Mouse (Mus musculus): Measurements from ENCODE around the gene Midn.

Midn gene

DNA sequence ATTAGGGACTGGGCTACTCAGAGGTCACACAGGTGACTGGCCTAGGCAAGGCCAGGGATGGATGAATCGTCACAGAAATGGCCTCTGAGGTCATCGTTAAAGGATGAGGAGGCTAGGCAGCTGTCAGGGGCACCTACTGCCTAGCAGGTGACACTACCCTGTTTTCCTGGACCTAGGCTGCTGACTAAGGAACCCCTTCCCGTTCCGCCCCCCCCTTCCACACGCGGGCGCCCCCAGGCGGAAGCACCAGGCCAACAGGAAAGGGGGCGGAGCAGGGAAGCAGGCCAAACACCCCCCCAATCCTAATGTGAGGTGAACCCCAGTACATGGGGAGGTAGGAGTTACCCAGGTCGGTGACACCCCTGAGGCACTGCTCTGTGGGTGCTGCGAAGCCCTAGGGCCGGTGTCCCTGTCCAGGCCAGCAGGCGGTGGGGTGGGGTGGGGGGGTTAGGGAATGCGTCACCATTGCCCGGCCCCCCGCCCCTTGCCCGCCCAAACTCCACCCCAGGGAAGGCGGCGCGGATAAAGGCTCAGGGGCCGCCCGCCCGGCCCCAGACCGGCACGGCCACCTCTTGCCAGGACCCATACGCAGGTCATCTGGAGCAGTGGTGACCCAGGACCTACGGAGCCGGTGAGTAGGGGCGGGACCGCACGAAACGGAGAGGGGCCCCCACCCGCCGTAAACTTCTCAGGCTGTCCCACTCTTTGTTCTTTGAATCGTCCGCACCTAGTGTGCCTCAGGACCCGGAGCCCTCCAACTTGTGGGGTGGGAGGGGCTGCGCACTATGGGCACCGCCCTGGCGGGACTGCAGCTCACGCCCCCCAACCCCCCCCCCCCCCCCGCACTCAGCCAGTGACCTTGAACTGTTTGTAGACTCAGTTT, at the start of gene Midn:
Midn (plus strand) TSS at position 554 of the 883 bp plus-strand sequence.
- no peak for DNase-seq (ENCODE audit: low spot score)

DNA sequence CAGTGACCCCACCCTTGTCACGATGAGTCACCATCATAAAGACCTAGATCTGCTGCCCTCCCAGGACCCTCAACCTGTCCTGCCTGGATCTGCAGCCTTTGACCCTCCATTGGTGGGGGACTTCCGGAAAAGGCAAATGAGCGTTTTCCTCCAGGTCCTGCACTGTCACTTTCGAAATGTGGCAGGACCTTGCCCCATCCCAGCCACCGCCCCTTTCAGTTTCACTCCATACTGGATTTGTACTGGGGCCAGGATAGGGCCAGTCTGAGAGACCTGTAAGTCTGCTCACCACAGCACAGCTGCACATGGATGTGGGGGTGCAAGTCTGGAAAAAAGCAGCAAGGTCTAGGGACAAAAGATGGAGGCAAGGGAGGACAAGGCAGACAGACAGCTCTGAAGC, 49.4 kb upstream of the Midn start:
- DNase-seq (ENCODE audit: low spot score), result no peak

DNA sequence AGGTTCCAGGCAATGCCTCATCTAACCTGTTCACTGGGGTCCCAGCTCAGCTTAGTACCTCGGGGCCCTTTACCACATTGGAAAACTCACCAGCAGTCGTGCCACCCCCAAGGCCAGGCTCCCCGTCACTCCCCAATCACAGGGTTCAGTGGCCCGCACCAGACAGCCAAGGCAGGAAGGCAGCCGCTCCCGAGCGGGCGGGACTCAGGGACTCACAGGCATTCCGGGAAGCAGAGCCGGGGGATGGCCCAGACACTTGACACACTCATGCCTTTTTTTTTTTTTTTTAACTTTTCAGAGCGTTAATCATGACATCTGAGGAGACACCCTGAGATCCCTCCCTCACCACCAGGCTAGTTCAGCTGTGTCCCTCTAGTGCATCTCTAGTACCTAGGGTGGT, 47.1 kb upstream of the Midn start:
- no peak for DNase-seq (ENCODE audit: low spot score)

DNA sequence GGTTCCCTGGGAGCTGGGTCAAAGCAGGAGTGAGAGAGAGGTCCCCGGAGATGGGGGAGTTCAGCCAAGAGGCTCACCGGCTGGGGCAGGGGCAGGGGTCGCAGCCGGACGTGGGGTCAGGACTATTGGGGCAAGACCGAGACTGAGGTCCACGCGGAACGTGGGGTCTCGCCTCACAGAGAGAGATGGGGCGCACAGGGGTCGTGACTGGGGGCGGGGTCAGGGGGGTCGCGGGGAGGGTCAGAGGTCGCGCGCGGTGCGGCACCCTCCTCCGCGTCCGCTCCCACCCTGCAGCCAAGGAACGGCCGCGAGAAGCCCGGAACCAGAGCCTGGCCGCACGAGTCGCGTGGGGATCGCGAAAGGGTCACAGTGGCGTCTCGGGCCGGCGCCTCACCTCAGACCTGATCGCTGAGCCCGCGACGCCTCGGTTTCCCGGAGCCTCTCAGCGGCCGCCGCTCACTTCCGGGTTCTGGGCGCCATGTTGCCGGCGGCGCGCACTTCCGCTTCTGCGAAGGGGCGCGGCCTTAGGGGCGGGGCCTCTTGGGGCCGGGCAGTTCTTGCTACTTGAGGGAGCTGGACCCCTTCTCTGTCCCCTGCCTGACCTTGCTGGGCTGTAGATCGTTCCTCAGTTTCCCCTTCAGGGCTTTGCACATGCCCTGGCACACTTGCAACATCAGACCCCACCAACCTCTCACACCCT, 45.7 kb upstream of the Midn start:
- peak; percentile 78 for DNase-seq (ENCODE audit: low spot score)

DNA sequence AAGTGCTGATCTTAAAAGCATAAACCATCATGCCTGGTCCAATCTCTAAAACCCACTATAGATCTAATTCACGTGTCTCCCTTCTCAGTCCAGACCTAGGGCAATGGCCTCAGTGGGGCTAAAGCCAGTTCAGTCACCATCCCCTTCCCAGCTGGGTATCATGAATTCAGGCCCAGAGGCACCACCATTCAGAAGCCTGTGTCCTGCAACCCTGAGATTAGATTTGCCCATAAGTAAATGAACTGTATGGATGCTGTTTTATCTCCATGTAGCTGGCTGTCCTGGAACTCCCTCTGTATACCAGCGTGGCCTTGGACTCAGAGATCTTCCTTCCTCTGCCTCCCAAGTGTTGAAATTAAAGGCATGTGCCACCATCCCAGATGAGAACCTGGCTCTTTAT, 45.0 kb upstream of the Midn start:
- no peak for DNase-seq (ENCODE audit: low spot score)

DNA sequence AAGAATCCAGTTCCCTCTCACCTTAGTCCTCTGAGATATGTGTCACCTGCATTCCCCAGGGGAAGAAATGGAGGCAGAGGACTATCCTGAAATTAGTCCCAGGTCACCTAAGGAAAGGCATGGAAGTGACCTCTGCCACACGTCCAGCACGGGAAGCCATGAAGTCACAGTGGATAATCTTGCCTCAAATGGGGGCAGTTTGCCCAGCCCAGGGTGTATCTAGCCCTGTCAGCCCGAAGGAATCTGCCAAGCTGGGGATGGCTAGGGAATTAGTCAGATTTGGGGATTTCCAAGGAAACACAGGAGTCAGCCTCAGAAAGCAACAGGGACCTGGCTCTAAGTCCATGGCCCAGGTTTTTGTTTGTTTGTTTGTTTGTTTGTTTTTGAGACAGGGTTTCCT, 43.9 kb upstream of the Midn start:
- no peak for DNase-seq (ENCODE audit: low spot score)

DNA sequence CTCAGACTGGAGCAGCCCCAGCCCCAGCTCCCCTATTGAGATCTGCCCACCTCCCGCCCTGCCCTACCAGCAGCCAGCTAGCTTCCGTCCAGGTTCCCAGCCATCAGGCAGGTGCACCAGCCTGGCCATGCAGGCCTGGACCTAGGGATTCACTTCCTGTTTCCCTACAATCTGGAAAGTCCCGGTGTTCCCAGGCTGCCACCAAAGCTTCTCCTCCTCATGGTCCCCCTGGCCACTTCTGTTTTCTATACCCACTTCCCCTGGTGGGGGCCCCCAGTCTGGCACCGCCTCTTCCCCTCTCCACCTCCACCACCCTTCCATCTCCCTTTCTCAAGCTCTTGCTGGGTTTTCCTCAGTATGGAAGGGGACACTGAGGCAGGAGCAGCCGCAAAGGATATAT, 42.6 kb upstream of the Midn start, which contains the start of gene Sbno2:
Sbno2 (minus strand) TSS at position 112 of the 400 bp plus-strand sequence.
- DNase-seq (ENCODE audit: low spot score), result no peak

DNA sequence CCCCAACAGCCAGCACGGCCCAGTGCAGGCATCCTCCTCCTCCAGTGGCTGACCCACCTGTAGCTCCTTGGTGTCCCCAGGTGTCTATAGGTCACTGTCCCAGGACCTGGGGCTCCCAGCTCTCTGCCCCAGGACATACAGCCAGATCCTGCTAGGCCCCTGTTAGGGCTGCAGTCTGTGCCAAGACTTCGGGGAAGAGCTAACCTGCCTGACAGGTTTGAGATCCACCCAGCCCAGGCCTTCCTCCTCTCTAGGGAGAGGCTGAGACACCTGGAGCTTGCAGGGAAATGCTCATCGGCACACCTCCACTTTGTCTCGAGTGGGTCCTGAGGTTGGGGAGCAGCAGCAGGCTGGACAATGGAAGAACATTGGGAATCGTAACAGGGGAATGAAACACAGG, 42.1 kb upstream of the Midn start:
- no peak for DNase-seq (ENCODE audit: low spot score)

DNA sequence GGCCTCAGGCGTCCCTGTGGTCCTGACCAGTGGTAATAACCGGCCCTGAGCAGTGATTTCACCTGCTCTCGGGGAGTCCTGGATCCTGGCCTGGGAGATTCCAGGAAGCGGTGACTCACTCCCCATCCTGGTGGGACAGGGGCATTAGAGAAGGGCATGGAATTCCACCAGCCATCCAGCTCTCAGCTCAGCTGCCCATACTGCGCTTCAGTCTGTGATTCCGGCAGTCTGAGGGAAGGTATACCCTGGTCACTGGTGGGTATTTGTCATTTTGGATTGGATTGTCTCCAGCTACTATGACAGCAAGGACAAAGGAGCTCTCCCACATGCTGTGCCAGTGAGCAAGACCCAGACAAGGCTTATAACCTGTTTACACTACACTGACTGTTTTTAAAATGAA, 40.4 kb upstream of the Midn start:
- no peak for DNase-seq (ENCODE audit: low spot score)

DNA sequence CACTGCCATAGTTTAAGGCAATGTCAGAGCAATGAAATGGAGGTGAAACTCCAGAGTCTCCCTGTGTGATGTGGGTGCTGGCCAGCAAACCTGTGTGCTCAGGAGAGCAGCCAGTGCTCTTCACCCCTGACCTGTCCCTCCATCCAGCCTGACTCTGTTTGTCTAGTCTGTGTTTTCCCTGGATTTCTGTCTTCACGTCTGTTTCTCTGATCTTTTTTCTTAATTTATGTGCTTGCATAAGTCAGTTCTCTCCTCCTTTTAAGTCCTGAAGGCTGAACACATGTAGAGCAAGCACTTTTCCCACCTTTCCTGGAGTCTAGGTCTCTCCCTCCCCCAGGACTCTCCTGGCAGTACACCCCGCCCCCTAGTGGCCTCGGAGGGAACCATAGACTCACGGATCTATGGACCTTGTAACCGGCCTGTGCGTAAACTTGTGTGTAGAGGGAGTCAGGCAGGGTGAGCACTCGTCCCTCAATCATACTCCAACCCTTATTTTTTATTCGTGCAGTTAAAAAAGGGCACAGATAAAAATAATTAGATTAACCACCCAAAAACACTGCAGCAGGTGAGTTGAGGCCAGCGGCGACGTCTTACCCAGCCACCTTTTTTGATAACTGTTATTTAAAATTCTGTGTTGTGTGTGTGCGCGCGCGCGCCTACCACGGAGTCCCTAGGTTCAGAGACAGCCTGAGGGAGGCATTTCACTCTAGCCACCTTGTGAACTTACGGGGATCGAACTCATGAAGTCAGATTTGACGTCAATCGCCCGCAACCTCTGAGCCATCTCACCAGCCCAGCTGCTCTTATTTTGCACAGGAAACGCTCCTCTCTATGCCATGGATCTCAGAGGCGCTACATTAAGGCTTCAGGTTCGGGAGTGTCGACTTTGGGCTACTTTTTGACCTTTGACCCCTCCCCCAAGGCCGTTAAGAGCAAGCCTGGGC, 33.5 kb upstream of the Midn start:
- DNase-seq (ENCODE audit: low spot score), result peak; percentile 90

DNA sequence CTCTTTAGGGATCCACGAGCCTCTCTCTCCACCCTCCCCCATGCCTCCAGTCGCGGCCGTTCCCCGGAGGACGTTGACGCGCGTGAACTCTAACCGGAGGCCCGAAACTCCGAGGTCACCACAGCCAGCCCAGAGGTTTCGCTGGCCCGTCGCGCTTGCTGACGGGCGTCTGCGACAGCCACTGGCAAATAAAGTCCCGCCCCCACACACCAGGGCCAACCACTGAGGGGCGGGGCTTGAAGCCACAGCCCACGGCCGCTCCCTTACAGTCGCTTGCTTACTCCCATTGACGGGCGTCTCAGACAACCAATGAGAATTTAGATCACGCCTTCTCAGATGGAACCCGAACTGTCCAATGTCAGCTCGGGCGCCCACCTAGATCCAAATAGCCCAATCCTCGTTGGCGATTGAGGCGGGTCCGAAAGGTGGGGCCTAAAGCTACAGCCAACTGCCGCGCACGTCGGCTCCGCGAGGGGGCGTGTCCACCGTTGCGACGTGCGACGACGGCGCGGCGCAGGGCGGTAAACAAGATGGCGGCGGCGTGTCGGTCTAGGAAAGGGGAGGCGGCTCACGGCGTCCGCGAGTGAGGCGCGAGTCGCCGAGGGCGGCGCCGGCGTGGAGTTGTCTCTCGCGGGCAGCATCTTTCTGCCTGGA, 32.7 kb upstream of the Midn start, which contains the start of gene Stk11:
Stk11 (plus strand) TSS at position 514 of the 654 bp plus-strand sequence.
- peak; percentile 97 for DNase-seq (ENCODE audit: low spot score)

DNA sequence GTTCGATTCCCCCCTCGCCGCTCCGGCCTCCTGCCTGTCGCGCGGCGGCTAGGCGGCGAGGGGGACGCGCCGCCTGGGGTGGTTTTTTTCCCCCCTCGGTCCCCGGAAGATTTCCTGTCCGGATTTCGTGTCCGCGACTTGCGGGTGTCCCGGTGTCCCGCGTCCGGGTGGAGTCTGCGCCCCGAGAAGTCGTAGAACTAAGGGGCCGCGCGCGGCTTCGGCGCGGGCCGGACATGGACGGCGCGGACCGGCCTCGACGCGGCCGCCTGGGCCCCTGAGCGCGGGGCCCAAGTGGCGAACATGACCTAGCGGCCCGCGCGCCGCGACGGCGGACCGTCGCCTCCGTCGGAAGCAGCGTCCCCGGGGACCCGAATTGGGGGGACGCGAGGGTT, 32.1 kb upstream of the Midn start:
- no peak for DNase-seq (ENCODE audit: low spot score)

DNA sequence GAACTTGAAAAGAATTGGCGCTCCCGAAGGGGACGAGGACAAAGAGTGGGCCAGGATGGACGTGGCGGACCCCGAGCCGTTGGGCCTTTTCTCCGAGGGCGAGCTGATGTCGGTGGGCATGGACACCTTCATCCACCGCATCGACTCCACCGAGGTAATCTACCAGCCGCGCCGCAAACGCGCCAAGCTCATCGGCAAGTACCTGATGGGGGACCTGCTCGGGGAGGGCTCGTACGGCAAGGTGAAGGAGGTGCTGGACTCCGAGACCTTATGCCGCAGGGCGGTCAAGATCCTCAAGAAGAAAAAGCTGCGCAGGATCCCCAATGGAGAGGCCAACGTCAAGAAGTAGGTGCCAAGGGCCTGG, 31.5 kb upstream of the Midn start:
- DNase-seq (ENCODE audit: low spot score), result no peak

DNA sequence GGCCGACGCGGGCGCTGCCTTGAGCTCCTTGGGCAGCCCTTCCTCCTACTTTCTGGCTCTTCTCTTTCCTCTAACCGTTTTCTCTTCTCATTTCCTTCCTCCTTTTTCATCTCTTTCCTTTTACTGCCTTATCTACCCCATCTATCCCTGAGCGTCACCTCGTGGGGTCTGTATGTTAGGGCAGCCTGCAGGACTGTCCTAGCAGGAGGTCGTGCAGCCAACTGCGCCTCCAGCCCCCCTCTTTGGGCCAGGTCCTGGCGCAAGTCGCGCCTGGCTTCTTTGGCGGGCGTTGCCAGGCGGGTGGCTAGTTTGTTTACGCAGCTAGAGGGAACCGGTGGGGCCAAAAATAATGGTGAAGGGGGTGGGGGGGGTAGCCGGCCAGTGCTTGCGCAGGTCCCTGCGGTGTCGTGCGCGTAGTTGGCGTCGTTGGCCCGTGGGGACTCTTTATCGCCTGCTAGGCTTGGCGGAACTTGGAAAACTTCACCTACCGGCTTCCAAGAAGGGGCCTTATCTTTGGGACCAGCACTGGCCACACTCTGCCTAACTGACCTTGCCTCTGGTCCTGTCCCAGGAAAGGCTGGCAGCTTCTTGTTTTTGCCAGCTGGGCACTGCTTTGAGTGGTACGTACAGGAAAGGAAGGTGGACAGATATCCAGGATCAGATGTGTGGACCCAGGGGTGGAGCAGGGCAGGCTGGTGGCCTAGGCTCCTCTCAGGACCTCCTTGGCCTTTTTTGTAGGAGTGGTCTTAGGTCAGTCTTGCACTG, 31.0 kb upstream of the Midn start:
- DNase-seq (ENCODE audit: low spot score), result no peak

DNA sequence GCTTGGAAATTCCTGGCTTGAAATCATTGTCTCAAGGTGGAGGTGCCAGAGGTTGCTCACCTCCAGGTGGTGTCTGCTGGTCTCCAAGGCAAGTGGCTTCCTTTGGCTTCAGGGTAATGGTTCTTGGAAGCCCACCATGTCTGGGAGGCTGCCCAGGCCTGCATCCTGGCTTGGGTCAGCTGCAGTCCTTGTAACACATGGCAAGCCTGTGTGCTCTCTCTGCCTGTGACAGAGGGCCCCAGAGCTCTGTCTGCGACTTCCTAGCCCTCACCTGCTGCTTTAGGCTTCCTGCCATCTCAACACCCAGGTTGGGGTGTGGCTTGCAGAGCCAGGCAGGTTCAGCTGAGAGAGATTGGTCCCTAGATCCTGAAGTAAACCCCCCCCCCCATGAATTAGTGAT, 30.3 kb upstream of the Midn start:
- no peak for DNase-seq (ENCODE audit: low spot score)

DNA sequence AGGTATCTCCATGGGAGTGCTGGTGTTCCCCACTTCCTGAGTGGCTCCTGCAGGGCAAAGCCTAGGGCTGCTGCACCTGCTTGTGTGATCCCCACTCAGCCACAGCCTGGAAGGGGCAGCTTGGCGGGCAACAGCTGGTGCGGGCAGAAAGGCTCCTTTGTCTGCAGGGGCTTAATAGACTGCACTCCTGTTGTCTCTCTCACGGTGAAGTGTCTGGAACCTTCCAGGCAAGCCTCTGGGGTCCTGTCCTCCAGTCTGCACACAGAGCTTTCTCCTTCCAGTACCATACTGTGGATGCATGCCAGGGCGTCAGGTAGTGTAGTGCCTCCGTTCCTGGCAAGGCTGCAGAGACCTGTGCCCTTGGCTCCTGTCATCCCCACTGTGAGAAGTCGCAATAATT, 29.5 kb upstream of the Midn start:
- no peak for DNase-seq (ENCODE audit: low spot score)

DNA sequence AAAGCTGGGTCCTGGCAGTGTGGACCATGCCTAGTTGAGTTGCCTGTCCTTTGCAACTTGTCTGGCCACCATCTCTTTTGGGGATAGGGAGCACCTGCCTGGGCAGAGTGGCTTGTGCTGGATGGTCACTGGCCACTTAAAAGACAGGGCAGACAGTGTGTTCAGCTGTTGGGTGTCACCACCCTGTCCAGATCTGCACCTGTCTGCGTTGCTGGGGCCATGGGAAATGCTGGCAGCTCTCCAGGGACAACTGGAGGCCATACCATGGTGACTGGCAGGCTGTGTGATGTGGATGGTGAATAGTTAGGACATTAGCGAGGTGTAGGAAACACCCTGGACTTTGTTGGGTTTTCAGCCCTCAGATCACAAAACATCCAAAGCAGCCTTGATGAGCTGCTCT, 27.9 kb upstream of the Midn start:
- DNase-seq (ENCODE audit: low spot score), result no peak

DNA sequence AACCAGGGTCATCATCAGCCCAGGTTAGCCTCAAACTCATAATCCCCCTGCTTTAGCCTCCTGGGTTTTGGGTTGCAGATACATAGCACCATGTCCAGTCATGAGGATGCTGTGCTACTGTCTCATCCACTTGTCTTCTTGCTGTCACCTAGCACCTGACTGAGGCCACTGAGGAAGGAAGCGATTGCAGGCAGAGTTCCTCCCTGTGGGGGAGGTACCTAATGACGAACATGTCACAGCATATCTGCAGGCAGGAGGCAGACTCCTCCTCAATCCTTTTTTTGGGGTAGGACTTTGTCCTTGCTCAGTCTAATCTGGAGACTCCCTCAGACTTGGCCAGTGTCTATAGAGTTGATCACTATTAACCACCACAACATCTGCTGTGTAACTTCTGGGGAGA, 26.4 kb upstream of the Midn start:
- no peak for DNase-seq (ENCODE audit: low spot score)

DNA sequence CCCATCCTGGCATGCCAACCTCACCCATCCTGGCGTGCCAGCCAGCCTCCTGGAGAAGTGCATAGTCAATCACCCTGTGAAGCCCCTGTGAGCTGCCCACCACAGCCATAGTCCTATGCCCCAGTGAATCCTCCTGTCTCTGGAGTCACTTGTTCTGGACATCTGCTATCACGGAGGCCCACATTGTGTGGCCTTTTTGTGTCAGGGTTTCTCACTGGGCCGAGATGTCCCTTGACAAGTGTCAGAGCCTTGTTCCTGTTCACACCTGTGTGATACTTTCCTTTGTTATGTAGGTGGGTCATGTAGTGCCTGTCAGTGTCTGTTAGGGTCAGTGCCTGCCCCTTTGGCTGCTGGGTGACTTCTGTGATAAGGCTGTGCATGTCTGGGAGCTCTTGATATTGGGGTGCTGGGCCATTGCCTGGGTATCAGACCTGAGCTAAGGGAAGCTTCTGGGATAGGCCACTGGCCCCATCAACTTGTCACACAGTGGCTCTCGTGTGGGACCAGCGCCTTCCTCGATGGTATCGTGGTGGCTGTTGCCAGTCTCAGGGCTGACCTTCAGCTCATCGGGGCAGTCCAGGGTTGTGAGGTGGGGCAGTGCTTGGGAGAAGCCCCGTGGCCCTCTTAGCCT, 24.0 kb upstream of the Midn start:
- no peak for DNase-seq (ENCODE audit: low spot score)

DNA sequence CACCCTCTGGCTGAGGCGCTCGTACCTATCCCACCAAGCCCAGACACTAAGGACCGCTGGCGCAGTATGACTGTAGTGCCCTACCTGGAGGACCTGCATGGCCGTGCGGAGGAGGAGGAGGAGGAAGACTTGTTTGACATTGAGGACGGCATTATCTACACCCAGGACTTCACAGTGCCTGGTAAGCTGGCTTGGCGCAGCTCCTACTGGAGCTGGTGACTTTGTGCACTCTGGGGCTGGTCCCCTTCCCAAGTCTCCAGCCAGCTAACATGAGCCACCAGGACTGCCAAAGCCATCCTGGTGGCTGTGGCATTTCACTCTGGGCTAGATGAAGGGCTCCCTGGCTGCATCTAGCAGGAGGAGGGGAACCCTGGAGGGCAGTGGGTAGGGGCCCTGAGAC, 20.2 kb upstream of the Midn start:
- DNase-seq (ENCODE audit: low spot score), result no peak

DNA sequence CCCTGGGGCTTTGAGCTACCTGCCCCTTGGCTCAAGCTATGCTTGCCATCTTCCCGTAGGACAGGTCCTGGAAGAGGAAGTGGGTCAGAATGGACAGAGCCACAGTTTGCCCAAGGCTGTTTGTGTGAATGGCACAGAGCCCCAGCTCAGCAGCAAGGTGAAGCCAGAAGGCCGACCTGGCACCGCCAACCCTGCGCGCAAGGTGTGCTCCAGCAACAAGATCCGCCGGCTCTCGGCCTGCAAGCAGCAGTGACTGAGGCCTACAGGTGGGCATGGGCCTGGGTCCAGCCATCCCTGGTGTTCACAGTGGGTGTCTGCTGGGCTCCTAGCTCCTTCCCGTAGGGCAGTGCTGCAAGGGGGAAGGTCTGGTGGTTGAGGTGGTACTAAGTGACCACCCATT, 18.2 kb upstream of the Midn start:
- no peak for DNase-seq (ENCODE audit: low spot score)

All from ovary, postnatal 14 days (tissue).